8 mouse cellular contexts compared by ENCODE assay signal in the genomic region with DNA sequence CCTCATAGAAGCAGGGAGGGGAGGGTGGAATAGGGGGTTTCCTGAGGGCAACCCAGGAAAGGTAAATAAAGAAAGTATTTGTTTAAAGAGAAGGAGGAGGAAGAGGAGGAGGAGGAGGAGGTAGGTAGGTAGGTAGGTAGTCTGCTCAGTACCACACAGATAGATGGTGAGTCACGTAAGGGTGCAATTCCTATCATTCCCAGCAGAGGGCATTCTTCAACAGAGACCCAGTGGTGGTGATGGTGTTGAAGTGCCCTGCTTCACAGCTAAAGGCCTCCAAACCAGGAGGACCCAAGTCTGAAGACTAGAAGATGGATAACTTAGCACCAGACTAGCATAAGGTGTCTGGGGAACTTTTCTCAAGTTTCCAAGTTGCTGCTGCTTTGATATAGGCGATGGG. TPM values are rescaled to one million over a fixed set of nuclear protein-coding genes. Genes with fewer than 3 reads are reported as not detected.
DNase-seq lines count a peak whose midpoint lies in the region; ATAC-seq and TF ChIP-seq lines count a peak whose summit lies in the region.

No protein-coding gene starts in this region.

- H3K4me1 ChIP-seq in MEL (ENCODE audit: control insufficient read depth in 1 of 2, insufficient read depth in 2 of 2, low read length in 2 of 2) = no peaks in the 10 kb centered on the region
- H3K4me1 ChIP-seq in heart, embryonic 12.5 days (replicated peaks) = no peaks in the 10 kb centered on the region

- TF ChIP-seq EP300 in MEL (IDR thresholded peaks at IDR 0.05; ENCODE audit: low read depth in 1 of 2, low read length in 2 of 2) = no peak

- H3K27ac ChIP-seq in layer of hippocampus, adult 2 months = no peak overlapping the region
- no peak overlapping the region for H3K27ac ChIP-seq in MEL (ENCODE audit: control insufficient read depth, low read depth, low read length)
- H3K27ac ChIP-seq in heart, embryonic 12.5 days (ENCODE audit: poor library complexity, severe bottlenecking) = no peak overlapping the region

- ATAC-seq in common myeloid progenitor, adult 5-6 weeks (replicated peaks; ENCODE audit: low read depth, poor library complexity, severe bottlenecking) = peak; percentile 42; the same call in 1 of the 2 replicates
- ATAC-seq in heart, embryonic 12.5 days (ENCODE audit: insufficient number of reproducible peaks, low FRiP score) = no peak

- H3K4me2 ChIP-seq in heart, embryonic 12.5 days = no peak overlapping the region

- 84% methylated on average over 2 of the region's 2 CpGs for WGBS in heart, embryonic 12.5 days

- H3K36me3 ChIP-seq in MEL (ENCODE audit: control insufficient read depth in 1 of 2, insufficient read depth in 2 of 2, low read length in 2 of 2) = no peaks in the 10 kb centered on the region
- H3K36me3 ChIP-seq in heart, embryonic 12.5 days = no peaks in the 10 kb centered on the region

- TF ChIP-seq CTCF in layer of hippocampus, adult 2 months (conservative IDR thresholded peaks at IDR 0.05) = peak; percentile 35
- peak; percentile 50 to 78 (median 63) for TF ChIP-seq CTCF in MEL (IDR thresholded peaks at IDR 0.05 in 2 of 3, conservative IDR thresholded peaks at IDR 0.05 in 1 of 3; ENCODE audit: control insufficient read depth in 1 of 3, insufficient read depth in 1 of 3, low read depth in 2 of 3, low read length in 3 of 3, poor library complexity in 1 of 3, severe bottlenecking in 1 of 3)

- H3K4me3 ChIP-seq in layer of hippocampus, adult 2 months = no peak overlapping the region
- no peak overlapping the region for H3K4me3 ChIP-seq in MEL (ENCODE audit: control insufficient read depth in 1 of 2, insufficient read depth in 1 of 2, low read depth in 2 of 2, low read length in 2 of 2)
- H3K4me3 ChIP-seq in heart, embryonic 12.5 days = no peak overlapping the region

- peak; percentile 57 for TF ChIP-seq RAD21 in MEL (IDR thresholded peaks at IDR 0.05; ENCODE audit: low read depth, low read length)

- no peak for TF ChIP-seq POLR2A in MEL (IDR thresholded peaks at IDR 0.05; ENCODE audit: control insufficient read depth in 1 of 2, insufficient read depth in 1 of 2, low read depth in 1 of 2, low read length in 2 of 2, poor library complexity in 1 of 2)

- H3K9ac ChIP-seq in MEL (ENCODE audit: control insufficient read depth, low read depth, low read length, poor library complexity, severe bottlenecking) = no peak overlapping the region
- no peak overlapping the region for H3K9ac ChIP-seq in heart, embryonic 12.5 days

- no peaks in the 10 kb centered on the region for H3K9me3 ChIP-seq in MEL (replicated peaks; ENCODE audit: insufficient read depth, low read length)
- no peaks in the 10 kb centered on the region for H3K9me3 ChIP-seq in heart, embryonic 12.5 days (replicated peaks)

- DNase-seq in layer of hippocampus, adult 2 months (ENCODE audit: low spot score in 2 of 2) = no peak
- no peak for DNase-seq in layer of hippocampus, postnatal 10 days (ENCODE audit: low spot score in 2 of 2)
- DNase-seq in MEL (ENCODE audit: low read depth, low spot score) = peak; percentile 68
- DNase-seq in retina, embryonic 14.5 days (ENCODE audit: low spot score) = peak; percentile 14
- no peak for DNase-seq in gastrocnemius, postnatal 10 days
- DNase-seq in cerebellum, adult 11-12 months = no peak

- no peaks in the 10 kb centered on the region for H3K79me2 ChIP-seq in MEL (ENCODE audit: control insufficient read depth, insufficient read depth, low read length, poor library complexity)

- H3K27me3 ChIP-seq in MEL (ENCODE audit: control insufficient read depth in 1 of 2, insufficient read depth in 2 of 2, low read length in 2 of 2) = no peaks in the 10 kb centered on the region
- peaks cover 6% of the 10 kb centered on the region; the same call in 1 of the 2 replicates for H3K27me3 ChIP-seq in heart, embryonic 12.5 days (replicated peaks)

TF ChIP-seq in MEL, 35 proteins besides CTCF, POLR2A, EP300 and RAD21:
- TF ChIP-seq MAX (IDR thresholded peaks at IDR 0.05; ENCODE audit: low read length) (no peak), SMC3 (IDR thresholded peaks at IDR 0.05; ENCODE audit: low read depth, low read length) (peak; percentile 69), ZC3H11A (IDR thresholded peaks at IDR 0.05; ENCODE audit: low read depth, low read length) (peak; percentile 48)

RNA-seq across cellular contexts. Expression of gene Ly9, which starts 2.8 kb away (rescaled TPM):
- not detected for total RNA-seq in layer of hippocampus, adult 2 months (2021)
- under 1 TPM in 1 of 2 experiments, not detected in 1; 0.30 TPM for total RNA-seq in layer of hippocampus, postnatal 10 days (2021)
- not detected in 2 replicates for total RNA-seq in MEL (2012; rRNA removed)
- polyA plus RNA-seq in MEL (2012; ENCODE audit: insufficient read depth in 1 of 2, insufficient read length in 2 of 2, low read depth in 1 of 2, low replicate concordance in 2 of 2, missing spikeins in 1 of 2) = under 1 TPM in 1 of 2 experiments, not detected in 1; 0.25 TPM
- 20.2 and 27.0 TPM in 2 replicates for total RNA-seq in common myeloid progenitor, adult 5-6 weeks (2017)
- total RNA-seq in gastrocnemius, postnatal 10 days (2021) = under 1 TPM; 0.23 to 0.50 TPM
- polyA plus RNA-seq in heart, embryonic 12.5 days (2016; fragmentation: Nextera tagmentation; extraction: Ambion mirVana) = 0.10 TPM in 1 of 2 replicates, not detected in the other

RNA-seq across cellular contexts. Expression of gene Slamf7, which starts 42.8 kb away (rescaled TPM):
- not detected for total RNA-seq in layer of hippocampus, adult 2 months (2021)
- total RNA-seq in layer of hippocampus, postnatal 10 days (2021) = not detected
- not detected in 2 replicates for total RNA-seq in MEL (2012; rRNA removed)
- polyA plus RNA-seq in MEL (2012; ENCODE audit: insufficient read depth in 1 of 2, insufficient read length in 2 of 2, low read depth in 1 of 2, low replicate concordance in 2 of 2, missing spikeins in 1 of 2) = not detected
- 0.27 and 1.0 TPM in 2 replicates for total RNA-seq in common myeloid progenitor, adult 5-6 weeks (2017)
- total RNA-seq in gastrocnemius, postnatal 10 days (2021) = under 1 TPM; 0.09 to 0.25 TPM
- not detected in 2 replicates for polyA plus RNA-seq in heart, embryonic 12.5 days (2016; fragmentation: Nextera tagmentation; extraction: Ambion mirVana)

RNA-seq across cellular contexts. Expression of gene Cd244a, which starts 51.0 kb away (rescaled TPM):
- total RNA-seq in layer of hippocampus, adult 2 months (2021) = not detected
- not detected for total RNA-seq in layer of hippocampus, postnatal 10 days (2021)
- not detected in 2 replicates for total RNA-seq in MEL (2012; rRNA removed)
- not detected for polyA plus RNA-seq in MEL (2012; ENCODE audit: insufficient read depth in 1 of 2, insufficient read length in 2 of 2, low read depth in 1 of 2, low replicate concordance in 2 of 2, missing spikeins in 1 of 2)
- 15.5 and 18.8 TPM in 2 replicates for total RNA-seq in common myeloid progenitor, adult 5-6 weeks (2017)
- under 1 TPM in 1 of 2 experiments, not detected in 1; 0.34 TPM for total RNA-seq in gastrocnemius, postnatal 10 days (2021)
- not detected in 2 replicates for polyA plus RNA-seq in heart, embryonic 12.5 days (2016; fragmentation: Nextera tagmentation; extraction: Ambion mirVana)

Comparison
In these comparisons a context has a peak if more than half of its experiments do, and no peak if none do; other contexts are left out.
1. DNase-seq: peak in MEL (single experiment) and retina, embryonic 14.5 days (single experiment); none in layer of hippocampus, adult 2 months (0 of 2), layer of hippocampus, postnatal 10 days (0 of 2), gastrocnemius, postnatal 10 days (single experiment) and cerebellum, adult 11-12 months (single experiment).
2. RNA of gene Ly9, which starts 2.8 kb away (total RNA-seq): 20.2 to 27.0 TPM in common myeloid progenitor, adult 5-6 weeks; 0.23 to 0.50 TPM in gastrocnemius, postnatal 10 days, 0.30 TPM in layer of hippocampus, postnatal 10 days, not detected in layer of hippocampus, adult 2 months and not detected in MEL; every median in the first group is over 10 times any median in the second.
3. RNA of gene Cd244a, which starts 51.0 kb away (total RNA-seq): 15.5 to 18.8 TPM in common myeloid progenitor, adult 5-6 weeks; 0.34 TPM in gastrocnemius, postnatal 10 days, not detected in layer of hippocampus, adult 2 months, not detected in layer of hippocampus, postnatal 10 days and not detected in MEL; every median in the first group is over 10 times any median in the second.